Mouse (Mus musculus) limb, embryonic 10.5 days (tissue): ENCODE results near the gene Mat2b. TPM values are rescaled to one million over a fixed set of nuclear protein-coding genes. Genes with fewer than 3 reads are reported as not detected.

Experiments used
- polyA plus RNA-seq: library from polyadenylated mRNA; unstranded; fragments of >200 nt; fragmentation: Nextera tagmentation; extraction: Ambion mirVana; gene quantifications from 2 replicates; pipeline ENCODE4 v1.2.1, GENCODE M21; 2016

Mat2b gene
- polyA plus RNA-seq, 1 experiment from 2014 or later = 123 TPM

Other genes with a start within 250 kb of the Mat2b start
- gene Hmmr, start 38.2 kb upstream of the Mat2b start, polyA plus RNA-seq = 54.2 and 55.5 TPM in 2 replicates
- 232 and 242 TPM in 2 replicates for gene Nudcd2, start 38.5 kb upstream of the Mat2b start, polyA plus RNA-seq
- 23.6 and 23.7 TPM in 2 replicates for gene Ccng1, start 60.1 kb upstream of the Mat2b start, polyA plus RNA-seq